Comparison of ENCODE assay signal across 8 mouse cellular contexts in genomic region chr8:84986379-84986945, GRCm38 (mm10). TPM values are rescaled to one million over a fixed set of nuclear protein-coding genes. Genes with fewer than 3 reads are reported as not detected.
DNase-seq lines count a peak whose midpoint lies in the region; ATAC-seq and TF ChIP-seq lines count a peak whose summit lies in the region.

No protein-coding gene starts in this region.

- peak overlapping the region; percentile 100 for H3K4me2 ChIP-seq in liver, embryonic 13.5 days

- no peak for DNase-seq in frontal cortex, postnatal 14 days (ENCODE audit: low spot score in 2 of 2)
- DNase-seq in thymus, adult 2 months = no peak
- no peak for DNase-seq in thymus, postnatal 25 days
- DNase-seq in liver, embryonic 13.5 days = no peak
- DNase-seq in yolk sac, embryonic 10.5 days (ENCODE audit: low spot score) = no peak
- DNase-seq in frontal cortex, postnatal 36 days (ENCODE audit: low spot score in 2 of 2) = no peak
- no peak for DNase-seq in adrenal gland, postnatal 25 days

- no peaks in the 10 kb centered on the region for H3K9me3 ChIP-seq in liver, embryonic 13.5 days (replicated peaks)

- 48% methylated on average over 8 of the region's 8 CpGs for WGBS in thymus, adult 2 months
- 24% methylated on average over 8 of the region's 8 CpGs for WGBS in liver, embryonic 13.5 days (ENCODE audit: insufficient replicate concordance)

- no peak for TF ChIP-seq CTCF in thymus, adult 2 months (IDR thresholded peaks at IDR 0.05; ENCODE audit: borderline replicate concordance, control insufficient read depth, extremely low read depth, insufficient read depth, low read length, poor library complexity)

- no peak for TF ChIP-seq POLR2A in thymus, adult 2 months (IDR thresholded peaks at IDR 0.05; ENCODE audit: control insufficient read depth, extremely low read depth, insufficient read depth, low read length, poor library complexity)

- peak overlapping the region; percentile 58 for H3K4me3 ChIP-seq in thymus, adult 2 months (ENCODE audit: control insufficient read depth, insufficient read depth, low read length)
- H3K4me3 ChIP-seq in liver, embryonic 13.5 days (replicated peaks) = peak overlapping the region; percentile 67

- H3K4me1 ChIP-seq in thymus, adult 2 months (replicated peaks; ENCODE audit: control insufficient read depth, insufficient read depth, low read length) = peaks cover 39% of the 10 kb centered on the region
- peaks cover 92% of the 10 kb centered on the region for H3K4me1 ChIP-seq in liver, embryonic 13.5 days (replicated peaks)

- no peaks in the 10 kb centered on the region for H3K36me3 ChIP-seq in thymus, adult 2 months (ENCODE audit: control insufficient read depth, insufficient read depth, low read length)
- H3K36me3 ChIP-seq in liver, embryonic 13.5 days = no peaks in the 10 kb centered on the region

- H3K9ac ChIP-seq in liver, embryonic 13.5 days = peak overlapping the region; percentile 80

- peak overlapping the region; percentile 33 for H3K27ac ChIP-seq in thymus, adult 2 months (ENCODE audit: control insufficient read depth, insufficient read depth, low read length)
- peak overlapping the region; percentile 82 for H3K27ac ChIP-seq in liver, embryonic 13.5 days

- 0 out of 2 replicates have a peak, but pooled peaks have one; percentile 1 for ATAC-seq in frontal cortex, adult (ENCODE audit: low TSS enrichment)
- no peak for ATAC-seq in liver, embryonic 13.5 days (ENCODE audit: low read depth)

- no peaks in the 10 kb centered on the region for H3K27me3 ChIP-seq in thymus, adult 2 months (ENCODE audit: control insufficient read depth, insufficient read depth, low read length)
- no peaks in the 10 kb centered on the region for H3K27me3 ChIP-seq in liver, embryonic 13.5 days

RNA-seq across cellular contexts. Expression of gene Hook2, which starts 3.9 kb away (rescaled TPM):
- 7.2 and 7.4 TPM in 2 replicates for polyA plus RNA-seq in thymus, adult 2 months (2012; rRNA removed)
- 7.2 and 7.4 TPM in 2 replicates for polyA plus RNA-seq in liver, embryonic 13.5 days (2015; fragmentation: Nextera tagmentation; extraction: Ambion mirVana)
- total RNA-seq in adrenal gland, postnatal 25 days (2021) = 7.7 and 10.8 TPM in 2 replicates

RNA-seq across cellular contexts. Expression of gene Junb, which starts 7.9 kb away (rescaled TPM):
- 125 and 128 TPM in 2 replicates for polyA plus RNA-seq in thymus, adult 2 months (2012; rRNA removed)
- polyA plus RNA-seq in liver, embryonic 13.5 days (2015; fragmentation: Nextera tagmentation; extraction: Ambion mirVana) = 12.2 and 15.3 TPM in 2 replicates
- total RNA-seq in adrenal gland, postnatal 25 days (2021) = 32.8 and 33.2 TPM in 2 replicates

RNA-seq across cellular contexts. Expression of gene Rnaseh2a, which starts 16.9 kb away (rescaled TPM):
- 69.4 and 76.1 TPM in 2 replicates for polyA plus RNA-seq in thymus, adult 2 months (2012; rRNA removed)
- polyA plus RNA-seq in liver, embryonic 13.5 days (2015; fragmentation: Nextera tagmentation; extraction: Ambion mirVana) = 130 TPM in 2 replicates
- 101 and 159 TPM in 2 replicates for total RNA-seq in adrenal gland, postnatal 25 days (2021)

RNA-seq across cellular contexts. Expression of gene Prdx2, which starts 17.1 kb away (rescaled TPM):
- polyA plus RNA-seq in thymus, adult 2 months (2012; rRNA removed) = 162 and 183 TPM in 2 replicates
- polyA plus RNA-seq in liver, embryonic 13.5 days (2015; fragmentation: Nextera tagmentation; extraction: Ambion mirVana) = 1,982 and 2,114 TPM in 2 replicates
- total RNA-seq in adrenal gland, postnatal 25 days (2021) = 496 and 624 TPM in 2 replicates

RNA-seq across cellular contexts. Expression of gene Gm49661, which starts 17.2 kb away (rescaled TPM):
- polyA plus RNA-seq in thymus, adult 2 months (2012; rRNA removed) = 4.3 TPM in 1 of 2 replicates, not detected in the other
- polyA plus RNA-seq in liver, embryonic 13.5 days (2015; fragmentation: Nextera tagmentation; extraction: Ambion mirVana) = not detected in 2 replicates
- 4.4 TPM in 1 of 2 replicates, not detected in the other for total RNA-seq in adrenal gland, postnatal 25 days (2021)
